Mouse (Mus musculus): ENCODE data around the gene Trmt2b. TPM values are rescaled to one million over a fixed set of nuclear protein-coding genes. Genes with fewer than 3 reads are reported as not detected.
"Not testable (repeated sequence)": the region's sequence is repeated elsewhere in the genome, so short reads cannot be mapped to it uniquely, and the experiment has no call there.

Gene Trmt2b
- 7.2 and 7.5 TPM in 2 replicates for polyA plus RNA-seq (2014; fragmentation: Nextera tagmentation; extraction: Ambion mirVana)

DNA sequence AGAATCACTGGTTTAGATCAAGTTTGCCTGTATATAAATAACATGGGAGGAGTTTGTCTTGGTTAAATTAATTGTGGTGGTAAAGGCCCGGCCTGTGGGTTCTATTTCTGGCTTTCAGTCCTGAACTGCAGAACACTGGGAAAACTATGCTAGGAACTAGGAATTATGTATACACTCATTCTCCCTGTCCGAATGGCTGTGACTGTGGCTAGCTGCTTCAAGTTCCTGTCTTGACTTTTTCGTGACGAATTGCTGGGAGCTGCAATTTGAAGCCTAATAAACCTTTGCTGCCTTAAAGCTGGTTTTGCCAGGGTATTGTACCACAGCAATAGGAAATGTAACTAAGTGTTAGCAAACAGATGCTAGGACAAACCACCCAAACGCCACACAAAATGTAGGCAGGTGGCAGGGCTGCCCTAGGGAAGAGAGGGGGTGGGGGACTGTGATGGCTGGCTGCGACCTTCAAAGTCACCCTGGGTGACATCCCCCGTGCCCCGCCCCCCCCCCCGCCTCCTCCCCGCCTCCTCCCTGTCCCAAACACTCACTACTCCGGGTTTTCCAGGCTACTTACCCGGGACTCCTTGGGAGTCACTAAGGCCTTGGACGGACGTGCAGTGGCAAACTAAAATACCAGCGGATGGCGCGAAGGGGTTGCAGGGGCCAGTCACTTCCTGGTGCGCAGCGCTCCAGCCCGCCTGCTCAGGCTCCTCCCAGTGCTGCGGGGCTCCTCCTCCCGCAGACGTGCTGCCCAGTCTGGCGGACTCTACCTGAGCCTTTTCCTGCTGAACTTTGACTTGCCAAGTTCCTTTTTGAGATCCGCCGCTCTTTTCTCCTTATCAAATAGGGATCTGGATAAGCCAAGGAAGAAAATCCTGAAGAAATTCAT lies at the start of gene Trmt2b:
Gene Trmt2b, minus strand, starts transcription at position 710 of the 886 bp plus-strand sequence.
- Histone ChIP-seq H3K9me3 (ENCODE audit: control insufficient read depth, low read length) (no peaks in the 10 kb centered on the region), H3K4me1 (ENCODE audit: control insufficient read depth, insufficient read depth, low read length) (no peaks in the 10 kb centered on the region), H3K36me3 (ENCODE audit: control insufficient read depth, insufficient read depth, low read length) (no peaks in the 10 kb centered on the region), H3K4me3 (ENCODE audit: low read depth, low read length) (peak within 1 kb of the TSS; percentile 32), H3K9ac (replicated peaks; ENCODE audit: low read depth, low read length) (peak within 1 kb of the TSS; percentile 7; the same call in 1 of the 2 replicates), H3K27me3 (ENCODE audit: control insufficient read depth, insufficient read depth, low read length) (no peaks in the 10 kb centered on the region), H3K4me2 (ENCODE audit: low read depth, low read length) (peak within 1 kb of the TSS; percentile 47), H3K27ac (ENCODE audit: low read depth, low read length) (no peak within 1 kb of the TSS)
- ATAC-seq (ENCODE audit: low read depth): peak; percentile 87
- WGBS: 14% methylated on average over 22 of the region's 26 CpGs

DNA sequence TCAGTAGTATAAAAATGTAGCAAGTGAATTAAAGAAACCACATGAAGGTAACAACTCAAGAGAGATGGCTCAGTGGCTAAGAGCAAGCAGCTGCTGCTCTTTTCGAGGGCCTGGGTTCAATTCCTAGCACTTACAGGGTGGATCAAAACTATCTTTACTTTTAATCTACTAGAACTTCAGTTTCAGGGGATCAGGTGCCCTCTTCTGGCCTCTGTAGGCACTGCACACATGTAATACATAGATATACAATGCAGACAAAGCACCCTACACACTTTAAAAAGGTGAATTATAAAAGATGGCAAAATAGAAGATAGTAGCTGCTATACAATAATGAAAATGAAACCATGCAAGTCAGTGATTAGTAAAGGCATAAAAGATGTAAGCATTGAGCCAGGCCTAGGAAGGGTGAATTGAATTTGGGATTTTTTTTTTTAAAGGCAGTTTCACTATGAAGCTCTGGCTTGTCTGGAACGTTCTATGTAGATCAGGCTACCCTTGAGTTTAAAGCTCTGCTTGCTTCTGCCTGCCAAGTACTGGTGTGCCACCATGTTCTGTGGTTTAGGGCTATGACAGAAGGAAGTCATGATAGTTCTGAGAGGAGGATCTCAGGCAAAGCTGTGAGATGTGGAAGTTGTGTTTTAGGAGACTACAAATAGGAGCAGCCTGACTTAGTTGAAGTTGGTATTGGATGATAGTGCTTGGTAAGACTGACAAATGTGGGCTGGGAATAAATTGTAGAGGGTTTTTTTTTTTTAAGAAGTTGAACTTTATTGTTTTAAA lies 42.6 kb upstream of the Trmt2b start:
- Histone ChIP-seq H3K4me1 (ENCODE audit: control insufficient read depth, insufficient read depth, low read length) (no peaks in the 10 kb centered on the region), H3K27ac (ENCODE audit: low read depth, low read length) (no peak overlapping the region), H3K9ac (replicated peaks; ENCODE audit: low read depth, low read length) (no peak overlapping the region), H3K4me3 (ENCODE audit: low read depth, low read length) (no peak overlapping the region), H3K9me3 (ENCODE audit: control insufficient read depth, low read length) (no peaks in the 10 kb centered on the region), H3K4me2 (ENCODE audit: low read depth, low read length) (no peak overlapping the region), H3K27me3 (ENCODE audit: control insufficient read depth, insufficient read depth, low read length) (no peaks in the 10 kb centered on the region), H3K36me3 (ENCODE audit: control insufficient read depth, insufficient read depth, low read length) (no peaks in the 10 kb centered on the region)
- no peak for ATAC-seq (ENCODE audit: low read depth)
- 89% methylated on average over 2 of the region's 2 CpGs for WGBS

DNA sequence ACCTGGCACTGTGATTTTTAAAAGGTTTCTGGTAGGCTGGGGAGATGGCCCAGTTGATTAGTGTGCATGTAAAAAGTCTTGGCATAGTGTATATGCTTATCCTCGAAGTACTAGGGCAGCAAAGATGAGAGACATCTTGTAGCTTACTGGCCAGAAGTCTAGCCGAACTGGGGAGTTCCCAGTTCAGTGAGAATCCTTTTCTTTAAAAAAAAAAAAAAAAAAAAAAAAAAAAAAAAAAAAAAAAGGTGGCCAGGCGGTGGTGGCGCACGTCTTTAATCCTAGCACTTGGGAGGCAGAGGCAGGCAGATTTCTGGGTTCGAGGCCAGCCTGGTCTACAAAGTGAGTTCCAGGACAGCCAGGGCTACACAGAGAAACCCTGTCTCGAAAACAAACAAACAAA lies 34.4 kb upstream of the Trmt2b start:
- H3K9ac ChIP-seq (replicated peaks; ENCODE audit: low read depth, low read length); H3K9me3 ChIP-seq (ENCODE audit: control insufficient read depth, low read length); H3K4me1 ChIP-seq (ENCODE audit: control insufficient read depth, insufficient read depth, low read length); H3K36me3 ChIP-seq (ENCODE audit: control insufficient read depth, insufficient read depth, low read length); H3K4me2 ChIP-seq (ENCODE audit: low read depth, low read length); H3K4me3 ChIP-seq (ENCODE audit: low read depth, low read length); H3K27me3 ChIP-seq (ENCODE audit: control insufficient read depth, insufficient read depth, low read length); ATAC-seq (ENCODE audit: low read depth); H3K27ac ChIP-seq (ENCODE audit: low read depth, low read length): not testable (repeated sequence)
- 91% methylated on average over 7 of the region's 7 CpGs for WGBS

DNA sequence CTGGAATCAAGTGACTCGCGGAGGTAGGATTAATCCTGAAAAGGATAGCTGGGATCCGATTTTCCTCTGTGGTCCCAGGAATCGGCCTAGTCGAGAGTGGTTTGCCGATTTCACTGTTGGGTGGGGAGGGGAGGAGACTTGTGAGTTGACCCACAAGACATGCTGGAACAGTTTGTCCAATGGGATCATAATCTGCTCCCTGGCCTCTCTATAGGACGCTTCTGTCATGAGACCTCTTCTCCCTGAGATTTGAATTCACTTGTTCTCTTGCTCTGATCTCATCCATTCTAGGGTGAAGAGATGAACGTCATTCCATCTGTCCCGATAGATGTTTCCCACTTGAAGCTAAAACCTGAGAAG lies 31.5 kb upstream of the Trmt2b start:
- Histone ChIP-seq H3K9me3 (ENCODE audit: control insufficient read depth, low read length) (no peaks in the 10 kb centered on the region), H3K4me2 (ENCODE audit: low read depth, low read length) (peak overlapping the region; percentile 44), H3K27ac (ENCODE audit: low read depth, low read length) (no peak overlapping the region), H3K27me3 (ENCODE audit: control insufficient read depth, insufficient read depth, low read length) (no peaks in the 10 kb centered on the region), H3K4me3 (ENCODE audit: low read depth, low read length) (peak overlapping the region; percentile 32), H3K36me3 (ENCODE audit: control insufficient read depth, insufficient read depth, low read length) (no peaks in the 10 kb centered on the region), H3K4me1 (ENCODE audit: control insufficient read depth, insufficient read depth, low read length) (no peaks in the 10 kb centered on the region), H3K9ac (replicated peaks; ENCODE audit: low read depth, low read length) (0 out of 2 replicates have a peak overlapping the region, but pooled peaks have one; percentile 16)
- WGBS: 27% methylated on average over 9 of the region's 9 CpGs
- ATAC-seq (ENCODE audit: low read depth): peak; percentile 63

DNA sequence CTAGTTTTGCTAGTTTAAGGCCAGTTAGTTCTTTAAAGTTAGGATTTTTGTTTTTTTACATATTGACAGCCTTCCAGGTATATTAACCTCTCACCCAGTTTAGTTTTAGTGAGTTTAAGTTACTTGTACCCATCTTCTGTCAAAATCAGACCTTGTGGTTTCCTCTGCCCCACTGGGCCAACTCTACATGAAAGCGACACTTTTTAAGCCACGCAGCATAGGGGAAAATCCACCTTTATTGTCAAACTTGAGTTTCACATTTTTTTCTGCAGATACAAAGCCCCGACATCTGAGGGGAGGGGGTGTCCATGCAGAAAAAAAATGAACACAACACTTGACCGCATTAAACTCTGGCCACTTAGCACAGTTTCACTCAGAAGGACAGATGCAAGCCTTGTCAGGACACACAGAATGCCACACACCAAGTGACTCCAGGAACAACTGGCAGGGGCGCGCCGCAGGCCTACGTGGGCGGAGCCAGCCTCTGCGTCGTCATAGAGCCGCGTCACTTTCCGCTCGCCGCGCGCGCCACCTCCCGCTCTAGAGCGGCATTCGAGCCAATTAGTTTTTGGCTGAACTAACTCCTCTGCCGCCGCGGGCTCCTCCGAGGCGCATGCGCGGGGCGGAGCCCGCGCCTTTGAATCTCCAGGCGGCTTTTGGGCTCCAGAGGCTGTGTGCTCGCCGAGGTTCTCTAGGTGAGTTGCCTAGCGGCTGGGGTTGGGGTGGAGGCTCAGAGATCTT lies 30.9 kb upstream of the Trmt2b start, which contains the start of gene Cenpi:
Gene Cenpi, plus strand, starts transcription at position 551 of the 741 bp plus-strand sequence.
- H3K36me3 ChIP-seq (ENCODE audit: control insufficient read depth, insufficient read depth, low read length): no peaks in the 10 kb centered on the region
- peak within 1 kb of the TSS; percentile 32 for H3K4me3 ChIP-seq (ENCODE audit: low read depth, low read length)
- H3K4me1 ChIP-seq (ENCODE audit: control insufficient read depth, insufficient read depth, low read length): no peaks in the 10 kb centered on the region
- H3K27me3 ChIP-seq (ENCODE audit: control insufficient read depth, insufficient read depth, low read length): no peaks in the 10 kb centered on the region
- H3K9ac ChIP-seq (replicated peaks; ENCODE audit: low read depth, low read length): peak within 1 kb of the TSS; percentile 28; the same call in 1 of the 2 replicates
- H3K9me3 ChIP-seq (ENCODE audit: control insufficient read depth, low read length): no peaks in the 10 kb centered on the region
- no peak within 1 kb of the TSS for H3K27ac ChIP-seq (ENCODE audit: low read depth, low read length)
- ATAC-seq (ENCODE audit: low read depth): peak; percentile 98
- WGBS: 21% methylated on average over 36 of the region's 36 CpGs
- H3K4me2 ChIP-seq (ENCODE audit: low read depth, low read length): peak within 1 kb of the TSS; percentile 44

DNA sequence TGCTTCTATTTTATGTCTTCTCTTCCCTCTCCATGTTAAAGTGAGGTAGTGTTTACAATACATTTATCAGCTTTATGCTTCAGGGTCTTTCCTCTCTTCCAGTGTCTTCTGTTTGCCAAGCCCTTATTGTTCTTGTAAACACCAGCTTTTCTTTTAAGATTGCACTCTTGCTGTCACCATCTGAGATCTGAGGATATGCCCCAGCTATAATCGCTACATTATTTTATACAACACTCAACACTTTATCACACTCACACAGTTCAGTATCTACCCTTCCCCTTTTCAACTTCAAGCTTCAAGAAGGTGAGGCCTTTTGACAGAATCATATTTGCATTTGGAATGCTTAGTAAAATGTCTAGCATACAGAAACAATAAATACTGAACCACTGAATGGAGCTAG lies 26.5 kb upstream of the Trmt2b start:
- Histone ChIP-seq H3K4me2 (ENCODE audit: low read depth, low read length) (no peak overlapping the region), H3K27ac (ENCODE audit: low read depth, low read length) (no peak overlapping the region), H3K36me3 (ENCODE audit: control insufficient read depth, insufficient read depth, low read length) (no peaks in the 10 kb centered on the region), H3K9me3 (ENCODE audit: control insufficient read depth, low read length) (no peaks in the 10 kb centered on the region), H3K27me3 (ENCODE audit: control insufficient read depth, insufficient read depth, low read length) (no peaks in the 10 kb centered on the region), H3K4me3 (ENCODE audit: low read depth, low read length) (no peak overlapping the region), H3K4me1 (ENCODE audit: control insufficient read depth, insufficient read depth, low read length) (no peaks in the 10 kb centered on the region; the same call in 1 of the 2 replicates), H3K9ac (replicated peaks; ENCODE audit: low read depth, low read length) (no peak overlapping the region)
- WGBS: 90% methylated on average over 1 of the region's 1 CpGs
- no peak for ATAC-seq (ENCODE audit: low read depth)

DNA sequence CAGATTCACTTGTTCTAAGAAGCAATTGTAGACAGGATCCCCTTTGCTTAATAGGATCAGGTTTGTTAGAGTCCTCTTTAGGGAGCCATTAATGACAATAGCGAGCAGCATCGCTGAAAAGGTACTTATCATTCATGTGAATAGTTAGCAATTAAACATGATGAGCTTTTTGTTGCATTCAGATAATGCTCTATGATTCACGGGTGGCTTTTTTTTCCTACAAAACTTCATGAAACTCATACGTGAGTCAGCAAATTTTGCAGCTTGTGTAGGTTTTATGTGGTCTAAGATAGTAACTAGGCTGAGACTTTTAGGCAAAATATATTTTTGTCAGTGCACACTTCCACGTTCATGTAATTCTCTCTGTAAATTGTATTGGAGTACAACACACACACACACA lies 23.4 kb upstream of the Trmt2b start:
- Histone ChIP-seq H3K9me3 (ENCODE audit: control insufficient read depth, low read length) (no peaks in the 10 kb centered on the region), H3K4me2 (ENCODE audit: low read depth, low read length) (no peak overlapping the region), H3K27me3 (ENCODE audit: control insufficient read depth, insufficient read depth, low read length) (no peaks in the 10 kb centered on the region), H3K27ac (ENCODE audit: low read depth, low read length) (no peak overlapping the region), H3K4me3 (ENCODE audit: low read depth, low read length) (no peak overlapping the region), H3K9ac (replicated peaks; ENCODE audit: low read depth, low read length) (no peak overlapping the region), H3K36me3 (ENCODE audit: control insufficient read depth, insufficient read depth, low read length) (no peaks in the 10 kb centered on the region), H3K4me1 (ENCODE audit: control insufficient read depth, insufficient read depth, low read length) (no peaks in the 10 kb centered on the region; the same call in 1 of the 2 replicates)
- no peak for ATAC-seq (ENCODE audit: low read depth)
- WGBS: 46% methylated on average over 5 of the region's 5 CpGs

DNA sequence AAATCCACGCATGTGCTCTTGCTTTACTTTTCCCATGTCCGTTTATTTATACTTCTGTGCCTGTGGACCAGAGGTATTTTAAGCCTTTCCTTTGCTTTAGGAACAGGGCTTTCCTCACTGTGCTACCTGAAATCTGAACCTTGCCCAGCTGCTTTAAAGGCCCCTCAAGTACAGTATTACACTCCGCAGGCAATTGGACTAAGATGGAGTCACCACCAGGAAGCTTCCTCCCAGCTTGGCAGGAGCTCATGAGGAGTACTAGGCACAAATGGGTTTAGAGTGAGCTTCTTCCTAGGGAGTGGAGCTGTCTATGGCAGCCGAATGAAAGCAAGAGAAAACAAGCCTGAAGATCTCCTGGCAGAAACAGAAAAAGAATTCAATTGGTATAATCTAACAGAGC lies 20.4 kb upstream of the Trmt2b start:
- Histone ChIP-seq H3K4me2 (ENCODE audit: low read depth, low read length) (peak overlapping the region; percentile 53), H3K27me3 (ENCODE audit: control insufficient read depth, insufficient read depth, low read length) (no peaks in the 10 kb centered on the region), H3K4me3 (ENCODE audit: low read depth, low read length) (peak overlapping the region; percentile 50), H3K27ac (ENCODE audit: low read depth, low read length) (no peak overlapping the region), H3K9ac (replicated peaks; ENCODE audit: low read depth, low read length) (peak overlapping the region; percentile 58), H3K9me3 (ENCODE audit: control insufficient read depth, low read length) (no peaks in the 10 kb centered on the region), H3K36me3 (ENCODE audit: control insufficient read depth, insufficient read depth, low read length) (no peaks in the 10 kb centered on the region), H3K4me1 (ENCODE audit: control insufficient read depth, insufficient read depth, low read length) (no peaks in the 10 kb centered on the region; the same call in 1 of the 2 replicates)
- WGBS: 44% methylated on average over 4 of the region's 4 CpGs
- peak; percentile 39 for ATAC-seq (ENCODE audit: low read depth)

Data from neural tube, embryonic 14.5 days (tissue).